Mouse (Mus musculus) spleen, adult 2 months (tissue): ENCODE results near the gene Spem1. TPM values are rescaled to one million over a fixed set of nuclear protein-coding genes. Genes with fewer than 3 reads are reported as not detected.

Experiments used
- DNase-seq, 2 experiments: peaks; one replicate each; pipeline versions ENCODE4 v3.0.0 to v3.0.0-alpha.2; 2012 to 2021; ENCODE audit warnings: low spot score in 2 of 2, low read depth in 1 of 2
- H3K27ac ChIP-seq: fragments of 200-500 bp; 2 replicates; pipeline ENCODE4 v1.5.1; 2012; ENCODE audit warnings: low read length, inconsistent platforms; ENCODE audit not compliant: insufficient read depth
- H3K27me3 ChIP-seq: fragments of 200-500 bp; 2 replicates; pipeline ENCODE4 v1.6.1; 2012; ENCODE audit warnings: mild to moderate bottlenecking, moderate library complexity, low read length, inconsistent platforms; ENCODE audit not compliant: control insufficient read depth, insufficient read depth
- H3K36me3 ChIP-seq: fragments of 200-500 bp; 2 replicates; pipeline ENCODE4 v1.6.1; 2012; ENCODE audit warnings: mild to moderate bottlenecking, low read length, inconsistent platforms; ENCODE audit not compliant: control insufficient read depth, insufficient read depth
- H3K4me1 ChIP-seq: fragments of 200-500 bp; 2 replicates; pipeline ENCODE4 v1.6.1; 2011; ENCODE audit warnings: inconsistent platforms; ENCODE audit not compliant: control insufficient read depth, insufficient read depth, insufficient read length
- H3K4me3 ChIP-seq: fragments of 200-500 bp; 2 replicates; pipeline ENCODE4 v1.5.1; 2011; ENCODE audit warnings: mild to moderate bottlenecking, inconsistent platforms; ENCODE audit not compliant: insufficient read depth, insufficient read length; ENCODE audit errors: extremely low read depth
- CTCF ChIP-seq: fragments of 200-500 bp; IDR thresholded peaks from 2 replicates; pipeline ENCODE4 v1.5.1; 2011; ENCODE audit warnings: mild to moderate bottlenecking, inconsistent platforms; ENCODE audit not compliant: insufficient read depth, insufficient read length, insufficient replicate concordance; ENCODE audit errors: extremely low read depth
- POLR2A ChIP-seq: fragments of 200-500 bp; IDR thresholded peaks from 2 replicates; pipeline ENCODE4 v1.6.1; 2011; ENCODE audit warnings: low read depth, low read length, inconsistent platforms
- WGBS: fragments of 180-500 bp; shearing (Covaris S2); methylation state at CpG from one replicate; pipeline ENCODE4 v1.1.7; 2018; 5-methylcytosine and 5-hydroxymethylcytosine counted together
- polyA plus RNA-seq: library from polyadenylated mRNA; depleted of rRNA; stranded (reverse); fragments of >200 nt; gene quantifications from 2 replicates; pipeline ENCODE4 v1.2.3, GENCODE M21; 2012

The Spem1 gene
- polyA plus RNA-seq, 1 experiment, result not detected

GRCm38 (mm10) chr11:69823456-69823855 lies 1.5 kb upstream of the Spem1 start:
- Histone ChIP-seq H3K36me3 (no peaks in the 10 kb centered on the region), H3K4me1 (no peaks in the 10 kb centered on the region), H3K27me3 (no peaks in the 10 kb centered on the region), H3K4me3 (no peak overlapping the region), H3K27ac (no peak overlapping the region)
- TF ChIP-seq CTCF (no peak), POLR2A (no peak)
- DNase-seq, result no peak
- WGBS, result 90% methylated on average over 2 of the region's 2 CpGs

GRCm38 (mm10) chr11:69818871-69819270 lies 3.1 kb downstream of the Spem1 start:
- H3K4me3 ChIP-seq, result no peak overlapping the region
- no peak for DNase-seq
- H3K36me3 ChIP-seq, result no peaks in the 10 kb centered on the region
- no peak overlapping the region for H3K27ac ChIP-seq
- H3K4me1 ChIP-seq, result no peaks in the 10 kb centered on the region
- 65% methylated on average over 8 of the region's 8 CpGs for WGBS
- no peaks in the 10 kb centered on the region for H3K27me3 ChIP-seq
- no peak for TF ChIP-seq POLR2A
- TF ChIP-seq CTCF, result no peak

- Histone ChIP-seq H3K4me1 (no peaks in the 10 kb centered on the region), H3K27ac (no peak within 1 kb of the TSS), H3K4me3 (no peak within 1 kb of the TSS), H3K36me3 (no peaks in the 10 kb centered on the region), H3K27me3 (no peaks in the 10 kb centered on the region)
- TF ChIP-seq CTCF, result no peak
- DNase-seq, result no peak
- 81% methylated on average over 2 of the region's 2 CpGs for WGBS
These were observed 3.6 kb downstream of the Spem1 start, which contains the start of gene Spem2 for GRCm38 (mm10) chr11:69818365-69818764. Gene Spem2, minus strand, starts transcription at chr11:69818465.

- TF ChIP-seq POLR2A, result no peak
- no peak for TF ChIP-seq CTCF
- no peak overlapping the region for H3K27ac ChIP-seq
- H3K27me3 ChIP-seq, result no peaks in the 10 kb centered on the region; the same call in 1 of the 2 replicates
- no peak overlapping the region for H3K4me3 ChIP-seq
- H3K36me3 ChIP-seq, result no peaks in the 10 kb centered on the region
- no peak for DNase-seq
- H3K4me1 ChIP-seq, result no peaks in the 10 kb centered on the region
- WGBS, result 94% methylated on average over 12 of the region's 12 CpGs
These were observed 5.5 kb downstream of the Spem1 start for GRCm38 (mm10) chr11:69816520-69816919.

- no peak within 1 kb of the TSS for H3K4me3 ChIP-seq
- TF ChIP-seq CTCF, result no peak
- no peak for TF ChIP-seq POLR2A
- WGBS, result 70% methylated on average over 10 of the region's 10 CpGs
- H3K4me1 ChIP-seq, result no peaks in the 10 kb centered on the region
- no peaks in the 10 kb centered on the region; the same call in 1 of the 2 replicates for H3K27me3 ChIP-seq
- H3K36me3 ChIP-seq, result no peaks in the 10 kb centered on the region
- no peak within 1 kb of the TSS for H3K27ac ChIP-seq
- DNase-seq, result no peak
These were observed 6.8 kb downstream of the Spem1 start, which contains the start of gene Gm39566 for GRCm38 (mm10) chr11:69815155-69815554. Gene Gm39566, minus strand, starts transcription at chr11:69815298.

- Histone ChIP-seq H3K4me1 (no peaks in the 10 kb centered on the region), H3K36me3 (no peaks in the 10 kb centered on the region), H3K27me3 (no peaks in the 10 kb centered on the region; the same call in none of the 2 replicates), H3K4me3 (no peak overlapping the region), H3K27ac (no peak overlapping the region)
- no peak for DNase-seq
- TF ChIP-seq POLR2A (no peak), CTCF (no peak)
These were observed 11.7 kb downstream of the Spem1 start for GRCm38 (mm10) chr11:69810280-69810679.

DNA sequence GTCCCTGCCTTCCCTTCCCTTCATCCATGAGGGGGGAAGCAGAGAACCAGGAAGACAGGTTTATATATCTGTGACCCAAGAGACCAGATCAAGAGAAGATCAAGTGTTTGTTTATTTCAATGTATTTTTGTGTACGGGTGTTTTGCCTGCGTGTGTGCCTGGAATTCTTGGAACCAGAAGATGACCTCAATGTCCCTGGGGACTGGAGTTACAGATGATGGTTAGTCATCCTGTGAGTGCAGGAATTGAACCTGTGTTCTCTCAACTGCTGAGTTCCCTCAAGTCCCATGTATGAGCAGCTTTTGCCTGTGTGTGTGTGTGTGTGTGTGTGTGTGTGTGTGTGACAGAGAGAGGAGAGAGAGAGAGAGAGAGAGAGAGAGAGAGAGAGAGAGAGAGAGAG lies 14.3 kb downstream of the Spem1 start:
- WGBS, result 89% methylated on average over 2 of the region's 2 CpGs
- TF ChIP-seq CTCF (no peak), POLR2A (no peak)
- peaks cover 12% of the 10 kb centered on the region for H3K27me3 ChIP-seq
- DNase-seq, result no peak
- peaks cover 12% of the 10 kb centered on the region for H3K4me1 ChIP-seq
- H3K36me3 ChIP-seq, result no peaks in the 10 kb centered on the region
- no peak overlapping the region for H3K27ac ChIP-seq
- H3K4me3 ChIP-seq, result no peak overlapping the region
